Mouse (Mus musculus) G1E (cell line): ENCODE results near the gene Gcnt2.

Experiments
- CTCF ChIP-seq: IDR thresholded peaks from 2 replicates; pipeline ENCODE4 v1.5.1; 2012; ENCODE audit warnings: low read depth, low read length, inconsistent platforms, mixed read lengths
- GATA1 ChIP-seq: IDR thresholded peaks from 2 replicates; pipeline ENCODE4 v1.6.1; 2012; ENCODE audit warnings: borderline replicate concordance, low read length, inconsistent platforms, mixed read lengths
- GATA2 ChIP-seq: IDR thresholded peaks from 2 replicates; pipeline ENCODE4 v1.6.1; 2012; ENCODE audit warnings: low read depth, low read length, inconsistent platforms, borderline replicate concordance
- POLR2AphosphoS5 ChIP-seq: IDR thresholded peaks from 2 replicates; pipeline ENCODE4 v1.6.1; 2012; ENCODE audit warnings: low read depth, low read length, inconsistent platforms; ENCODE audit not compliant: insufficient replicate concordance
- TAL1 ChIP-seq: conservative IDR thresholded peaks from 2 replicates; pipeline ENCODE4 v1.6.1; 2012; ENCODE audit warnings: low read depth, low read length, inconsistent platforms, mixed read lengths

DNA sequence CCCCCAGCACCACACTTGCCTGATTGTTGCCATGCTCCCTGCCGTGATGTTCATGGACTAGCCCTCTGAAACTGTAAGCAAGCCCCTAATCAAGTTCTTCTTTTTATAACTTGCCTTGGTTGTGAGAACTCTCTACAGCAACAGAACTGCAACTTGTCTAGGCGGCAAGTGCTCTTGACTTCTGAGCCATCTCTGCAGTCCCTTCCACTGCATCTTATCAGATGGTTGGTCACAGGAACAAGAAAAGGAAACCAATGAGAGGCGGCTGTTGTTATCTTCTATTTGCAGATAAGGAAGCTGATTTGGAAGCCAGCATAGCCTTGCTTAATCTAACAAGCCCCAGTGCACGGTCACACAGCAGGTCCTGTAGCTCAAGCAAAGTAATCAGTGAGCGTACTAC, 14.5 kb downstream of the Gcnt2 start:
- TF ChIP-seq GATA1, result no peak
- TF ChIP-seq CTCF, result no peak
- TF ChIP-seq GATA2, result no peak
- no peak for TF ChIP-seq POLR2AphosphoS5
- no peak for TF ChIP-seq TAL1
